Mouse (Mus musculus) Patski (cell line): Measurements from ENCODE around the gene Mgme1. TPM values are rescaled to one million over a fixed set of nuclear protein-coding genes. Genes with fewer than 3 reads are reported as not detected.

ENCODE experiments used
- ATAC-seq: fragments of 100-300 bp; one replicate; pipeline ENCODE4 v1.8.0; 2021
- CTCF ChIA-PET: fragments of 350-600 bp; sonication (Branson Sonifier 250); formaldehyde crosslinking; loops from one replicate; lab custom pipeline; 2022; ENCODE audit warnings: inconsistent platforms; lab: Charles Lee
- POLR2A ChIA-PET: fragments of 350-600 bp; sonication (Branson Sonifier 250); formaldehyde crosslinking; loops from one replicate; lab custom pipeline; 2022; ENCODE audit warnings: antibody characterized with exemption, inconsistent platforms; lab: Charles Lee
- DNase-seq: peaks from one replicate; pipeline ENCODE4 v3.0.0-alpha.2; 2011; ENCODE audit warnings: low read depth, low spot score
- H3K27me3 ChIP-seq: fragments of 371-371 bp; one replicate; pipeline ENCODE4 v1.5.1; 2021
- CTCF ChIP-seq: fragments of 100-300 bp; IDR thresholded peaks from one replicate; pipeline ENCODE4 v1.5.1; 2021
- in situ Hi-C: fragments of 300-500 bp; cut with MboI; formaldehyde crosslinking; loops from 3 replicates; pipeline ENCODE4 v1.11.1; 2018; ENCODE audit warnings: low pct_unique_long_range_greater_than_20kb, mixed read lengths
- polyA plus RNA-seq: library from polyadenylated mRNA; unstranded; gene quantifications from one replicate; pipeline ENCODE4 v1.2.3, GENCODE M21; 2021

Mgme1 gene
- polyA plus RNA-seq: 6.0 TPM

DNA sequence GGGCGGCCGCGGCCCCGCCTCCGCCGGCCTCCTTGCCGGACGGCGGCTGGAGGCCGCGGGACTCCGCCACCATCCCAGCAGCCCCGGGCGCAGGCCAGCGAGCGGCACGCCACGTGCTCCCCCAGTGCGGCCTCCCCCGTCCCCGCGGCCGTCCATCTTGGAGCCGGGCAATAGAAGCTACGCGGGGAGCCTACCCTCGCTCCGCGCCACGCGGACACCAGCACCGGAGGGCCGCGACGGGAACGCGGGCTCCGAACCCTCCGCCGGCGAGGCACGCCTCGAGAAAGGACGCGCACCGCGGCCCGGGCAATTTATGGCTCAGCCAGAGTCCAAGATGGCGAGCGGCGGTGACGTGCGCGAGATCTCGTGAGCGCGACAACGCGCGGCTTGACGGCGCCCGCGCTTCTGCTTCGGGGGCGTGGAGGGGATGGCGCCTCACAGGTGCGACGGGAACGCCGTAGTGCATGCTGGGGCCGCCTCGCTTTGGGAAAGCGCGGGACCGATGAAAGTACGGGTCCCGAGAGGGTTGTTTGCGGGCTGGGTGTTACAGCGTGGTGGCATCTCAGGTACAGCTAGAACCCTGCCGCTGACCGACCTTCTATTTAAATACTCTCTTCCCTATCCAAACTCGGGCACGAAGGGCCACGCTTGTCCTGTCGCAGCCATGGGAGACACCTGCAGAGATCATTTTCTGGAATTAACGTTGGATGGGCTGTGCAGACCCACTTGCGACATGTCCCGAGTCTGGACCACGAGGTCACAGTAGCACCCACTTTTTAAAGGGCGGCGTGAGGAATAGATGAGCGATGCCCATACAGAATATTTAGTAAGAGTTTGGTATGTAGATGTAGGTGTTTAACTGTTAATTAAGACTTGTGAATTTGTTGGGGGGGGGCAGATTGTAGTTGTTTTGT is at the start of gene Mgme1, which contains the start of gene Snx5:
Gene Mgme1 (plus strand): TSS at position 157 of the 914 bp plus-strand sequence.
Gene Snx5 (minus strand): TSS at position 400 of the 914 bp plus-strand sequence.
- H3K27me3 ChIP-seq: no peaks in the 10 kb centered on the region
- peak; percentile 49 for DNase-seq
- no peak for TF ChIP-seq CTCF
- ChIA-PET CTCF (no interaction called here), POLR2A (interaction anchor here (0.6 kb wide), 1 partner anchor 272 kb away, joined by 3 read pairs; no protein-coding TSS in a partner anchor)
- peak; percentile 94 for ATAC-seq
- in situ Hi-C loops: no loop called here

DNA sequence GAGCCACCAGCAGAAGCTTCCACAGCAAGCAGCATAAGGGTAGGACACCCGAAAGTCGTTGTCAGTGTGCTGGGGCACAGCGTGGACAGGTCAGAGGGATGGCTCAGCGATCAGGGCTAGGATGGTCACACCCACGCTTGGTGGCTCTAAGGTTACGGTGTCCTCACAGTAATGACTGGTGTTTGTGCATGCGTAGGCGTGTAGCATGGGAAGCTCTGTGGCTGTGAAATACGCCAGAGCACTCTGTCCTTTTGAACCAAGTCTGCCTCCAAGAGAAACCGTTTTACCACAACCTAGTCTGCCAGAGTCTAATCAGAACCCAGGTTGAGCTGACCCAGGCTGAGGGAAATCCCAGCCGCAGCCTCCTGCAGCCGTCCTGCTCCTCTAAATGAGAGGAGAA is 46.1 kb upstream of the Mgme1 start:
- POLR2A ChIA-PET: no interaction called here

GRCm38 (mm10) chr2:144226906-144227586 is 43.4 kb upstream of the Mgme1 start:
- DNase-seq: no peak
- ChIA-PET CTCF (no interaction called here), POLR2A (no interaction called here)
- in situ Hi-C loops: no loop called here
- H3K27me3 ChIP-seq: no peaks in the 10 kb centered on the region
- ATAC-seq: no peak
- TF ChIP-seq CTCF: no peak

More for the DNA sequence above, 46.1 kb upstream of the Mgme1 start:
- ATAC-seq (no peak), DNase-seq (no peak)
- in situ Hi-C loops: no loop called here
- no peak for TF ChIP-seq CTCF
- CTCF ChIA-PET: no interaction called here
- H3K27me3 ChIP-seq: no peaks in the 10 kb centered on the region

GRCm38 (mm10) chr2:144228521-144229346 is 41.7 kb upstream of the Mgme1 start:
- CTCF ChIA-PET: no interaction called here
- POLR2A ChIA-PET: interaction anchor here (0.6 to 0.7 kb wide), 2 partner anchors 36 to 355 kb away, joined by 3 read pairs; no protein-coding TSS in a partner anchor
- no peaks in the 10 kb centered on the region for H3K27me3 ChIP-seq
- in situ Hi-C loops: no loop called here
- ATAC-seq (no peak), DNase-seq (no peak)
- no peak for TF ChIP-seq CTCF

DNA sequence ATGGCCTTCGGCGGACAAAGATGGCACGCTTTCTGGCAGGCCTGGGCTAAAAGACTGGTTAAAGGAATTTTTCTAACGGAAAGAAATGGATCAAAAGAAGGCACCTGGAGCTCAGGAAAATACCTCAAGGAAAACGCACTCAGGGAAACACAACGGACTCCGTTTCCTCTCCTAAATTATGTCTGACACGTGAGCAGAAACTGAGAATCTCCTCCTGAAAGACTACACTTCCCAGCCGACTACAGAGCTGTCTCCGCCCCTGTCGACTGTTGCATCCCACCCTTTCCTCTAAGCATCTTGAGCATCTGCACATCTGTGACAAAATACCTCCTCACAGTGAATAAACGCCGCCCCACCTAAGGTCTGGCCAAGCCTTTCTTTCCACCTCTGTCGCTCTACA is 40.8 kb upstream of the Mgme1 start:
- in situ Hi-C loops: no loop called here
- POLR2A ChIA-PET: no interaction called here
- CTCF ChIA-PET: no interaction called here
- DNase-seq (no peak), ATAC-seq (no peak)
- no peaks in the 10 kb centered on the region for H3K27me3 ChIP-seq
- no peak for TF ChIP-seq CTCF

- POLR2A ChIA-PET: no interaction called here
- no peak for TF ChIP-seq CTCF
- CTCF ChIA-PET: no interaction called here
- in situ Hi-C loops: no loop called here
- DNase-seq: no peak
- no peak for ATAC-seq
- no peaks in the 10 kb centered on the region for H3K27me3 ChIP-seq
Measured at GRCm38 (mm10) chr2:144230498-144230897, 40.0 kb upstream of the Mgme1 start.

DNA sequence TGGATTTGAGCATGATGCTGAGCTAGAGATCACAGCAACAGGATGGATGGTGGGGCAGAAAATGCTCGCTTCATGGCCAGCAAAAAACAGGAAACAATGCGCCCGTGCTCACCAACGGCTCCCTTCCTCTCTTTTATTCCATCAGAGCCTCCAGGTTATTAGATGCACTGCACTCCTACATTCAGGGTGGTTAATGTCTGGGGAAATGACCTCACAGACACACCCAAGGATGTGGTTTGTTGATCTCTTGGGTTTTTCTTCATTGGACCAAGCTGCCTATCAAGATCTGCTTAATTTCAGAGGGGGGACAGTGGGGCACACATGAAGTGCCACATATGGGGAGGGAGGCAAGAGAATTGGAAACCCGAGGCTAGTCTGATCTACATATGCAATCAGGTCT is 39.3 kb upstream of the Mgme1 start:
- ChIA-PET CTCF (no interaction called here), POLR2A (no interaction called here)
- H3K27me3 ChIP-seq: no peaks in the 10 kb centered on the region
- ATAC-seq (no peak), DNase-seq (no peak)
- in situ Hi-C loops: no loop called here
- TF ChIP-seq CTCF: no peak

DNA sequence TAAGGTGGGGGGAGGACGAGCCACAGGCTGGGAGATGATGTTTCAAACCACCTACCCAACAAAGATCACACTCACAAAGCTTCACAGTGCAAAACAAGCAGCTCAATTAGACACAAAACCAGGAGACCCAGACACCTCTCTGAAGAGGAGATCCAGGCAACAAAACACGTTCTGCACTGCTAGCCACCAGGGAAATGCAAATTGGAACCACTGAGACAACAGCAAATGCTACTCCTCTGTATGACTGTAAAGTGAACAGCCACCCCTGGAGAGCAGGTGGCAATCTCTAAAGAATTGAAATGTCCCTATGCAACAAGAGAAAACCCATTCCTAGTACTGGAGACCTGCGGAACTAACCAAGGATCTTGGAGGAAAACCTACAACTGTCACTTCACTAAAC is 36.9 kb upstream of the Mgme1 start:
- no peak for DNase-seq
- no peak for TF ChIP-seq CTCF
- ChIA-PET POLR2A (no interaction called here), CTCF (no interaction called here)
- in situ Hi-C loops: no loop called here
- no peak for ATAC-seq
- H3K27me3 ChIP-seq: no peaks in the 10 kb centered on the region

DNA sequence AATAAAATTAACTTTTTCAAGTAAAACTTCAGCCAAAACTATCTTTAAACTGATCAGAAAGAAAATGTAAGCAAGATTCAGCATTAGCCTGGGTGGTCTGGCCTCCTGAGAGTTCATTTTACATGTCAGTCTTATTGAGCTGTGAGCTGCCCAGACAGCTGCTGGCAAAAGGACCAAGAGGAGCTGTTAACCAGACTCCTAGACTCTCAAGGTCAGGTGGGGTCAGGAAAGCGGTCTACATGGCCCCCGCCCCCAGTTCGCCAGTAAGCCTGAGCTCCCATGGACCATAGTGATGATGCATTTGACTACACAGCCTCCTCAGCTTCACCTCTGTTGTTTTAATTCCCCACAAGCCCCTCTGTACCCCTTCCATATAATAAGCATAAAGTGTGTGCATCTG is 34.7 kb upstream of the Mgme1 start:
- H3K27me3 ChIP-seq: no peaks in the 10 kb centered on the region
- CTCF ChIA-PET: no interaction called here
- POLR2A ChIA-PET: no interaction called here
- ATAC-seq (no peak), DNase-seq (no peak)
- no peak for TF ChIP-seq CTCF
- in situ Hi-C loops: no loop called here

- no peak for TF ChIP-seq CTCF
- in situ Hi-C loops: no loop called here
- ChIA-PET CTCF (no interaction called here), POLR2A (no interaction called here)
- H3K27me3 ChIP-seq: no peaks in the 10 kb centered on the region
- ATAC-seq (no peak), DNase-seq (no peak)
Measured at GRCm38 (mm10) chr2:144236791-144237584, 33.5 kb upstream of the Mgme1 start.
